Mouse (Mus musculus) cerebellum, adult 2 months (tissue): Measurements from ENCODE around the gene Aanat. TPM values are rescaled to one million over a fixed set of nuclear protein-coding genes. Genes with fewer than 3 reads are reported as not detected.

Experiments
- DNase-seq, 2 experiments: peaks; one replicate each; pipeline ENCODE4 v3.0.0; 2021
- H3K27ac ChIP-seq: fragments of 200-500 bp; 2 replicates; pipeline ENCODE4 v1.5.1; 2012; ENCODE audit warnings: low read length, control low read depth, inconsistent platforms; ENCODE audit not compliant: insufficient read depth
- H3K27me3 ChIP-seq: fragments of 200-500 bp; 2 replicates; pipeline ENCODE4 v1.6.1; 2012; ENCODE audit warnings: inconsistent platforms, mild to moderate bottlenecking, low read length, moderate library complexity; ENCODE audit not compliant: control insufficient read depth, insufficient read depth
- H3K4me1 ChIP-seq: fragments of 200-500 bp; 2 replicates; pipeline ENCODE4 v1.6.1; 2011; ENCODE audit warnings: low read length; ENCODE audit not compliant: control insufficient read depth, insufficient read depth
- H3K4me3 ChIP-seq: fragments of 200-500 bp; replicated peaks from 2 replicates; pipeline ENCODE3; 2011; ENCODE audit warnings: mild to moderate bottlenecking, low read depth, low read length, control low read depth; ENCODE audit not compliant: insufficient read depth
- CTCF ChIP-seq: fragments of 200-500 bp; IDR thresholded peaks from 2 replicates; pipeline ENCODE4 v1.5.1; 2011; ENCODE audit warnings: low read depth, mild to moderate bottlenecking, control low read depth, low read length, moderate library complexity, borderline replicate concordance; ENCODE audit not compliant: insufficient read depth
- POLR2A ChIP-seq: fragments of 200-500 bp; IDR thresholded peaks from 2 replicates; pipeline ENCODE4 v1.6.1; 2011; ENCODE audit warnings: low read length, control low read depth, borderline replicate concordance; ENCODE audit not compliant: insufficient read depth
- WGBS: fragments of 180-500 bp; shearing (Covaris S2); methylation state at CpG from one replicate; pipeline ENCODE4 v1.1.7; 2018; 5-methylcytosine and 5-hydroxymethylcytosine counted together
- polyA plus RNA-seq: library from polyadenylated mRNA; depleted of rRNA; stranded (reverse); fragments of >200 nt; gene quantifications from 2 replicates; pipeline ENCODE4 v1.2.3, GENCODE M21; 2012; rRNA removed

The Aanat gene
- 1.2 and 1.3 TPM in 2 replicates for polyA plus RNA-seq

DNA sequence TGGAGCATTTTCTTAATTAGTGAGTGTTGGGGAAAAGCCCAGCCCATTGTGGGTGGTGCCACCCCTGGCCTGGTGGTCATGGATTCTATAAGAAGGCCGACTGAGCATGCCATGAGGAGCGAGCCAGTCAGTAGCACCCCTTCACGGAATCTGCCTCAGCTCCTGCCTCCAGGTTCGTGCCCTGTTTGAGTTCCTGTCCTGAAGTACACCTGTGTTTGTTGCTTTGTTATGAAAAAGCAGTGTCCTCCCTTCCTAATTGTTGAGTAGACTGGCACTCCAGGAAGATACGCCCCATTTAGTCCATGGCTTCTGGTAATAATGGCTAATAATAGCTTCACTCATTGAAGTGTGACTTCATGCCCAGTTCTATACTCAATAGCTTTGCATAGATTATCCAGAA is at the start of gene Aanat:
Gene Aanat, plus strand, starts transcription at position 123 of the 400 bp plus-strand sequence.
- TF ChIP-seq POLR2A (no peak), CTCF (no peak)
- no peaks in the 10 kb centered on the region for H3K27me3 ChIP-seq
- H3K27ac ChIP-seq: no peak within 1 kb of the TSS
- WGBS: 78% methylated on average over 5 of the region's 5 CpGs
- no peak for DNase-seq
- H3K4me3 ChIP-seq: no peak within 1 kb of the TSS
- H3K4me1 ChIP-seq: peaks cover 4% of the 10 kb centered on the region; the same call in 1 of the 2 replicates

DNA sequence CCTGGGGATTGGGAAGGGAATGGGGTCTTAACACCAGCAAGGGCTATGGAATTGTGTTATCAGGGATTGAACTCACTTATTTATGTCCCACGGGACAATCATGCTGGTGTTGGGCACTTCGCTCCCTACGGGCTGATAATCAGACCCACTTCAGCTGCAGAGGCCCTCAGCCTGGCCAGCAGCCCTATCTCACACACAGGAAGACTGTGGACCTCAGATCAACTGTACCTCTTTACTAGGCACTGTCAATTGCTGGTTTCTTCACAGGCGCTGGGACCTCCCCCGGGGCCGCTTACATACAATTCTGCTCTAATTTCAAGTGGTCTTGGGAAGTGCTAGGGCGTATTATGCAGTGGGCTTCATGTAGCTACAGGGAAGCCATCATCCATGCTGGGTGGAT is 49.5 kb upstream of the Aanat start:
- no peak for TF ChIP-seq POLR2A
- no peak for TF ChIP-seq CTCF
- H3K4me3 ChIP-seq: no peak overlapping the region
- H3K27ac ChIP-seq: no peak overlapping the region
- peaks cover 4% of the 10 kb centered on the region; the same call in 1 of the 2 replicates for H3K4me1 ChIP-seq
- H3K27me3 ChIP-seq: peaks cover 4% of the 10 kb centered on the region; the same call in 1 of the 2 replicates
- 92% methylated on average over 7 of the region's 7 CpGs for WGBS
- no peak for DNase-seq

DNA sequence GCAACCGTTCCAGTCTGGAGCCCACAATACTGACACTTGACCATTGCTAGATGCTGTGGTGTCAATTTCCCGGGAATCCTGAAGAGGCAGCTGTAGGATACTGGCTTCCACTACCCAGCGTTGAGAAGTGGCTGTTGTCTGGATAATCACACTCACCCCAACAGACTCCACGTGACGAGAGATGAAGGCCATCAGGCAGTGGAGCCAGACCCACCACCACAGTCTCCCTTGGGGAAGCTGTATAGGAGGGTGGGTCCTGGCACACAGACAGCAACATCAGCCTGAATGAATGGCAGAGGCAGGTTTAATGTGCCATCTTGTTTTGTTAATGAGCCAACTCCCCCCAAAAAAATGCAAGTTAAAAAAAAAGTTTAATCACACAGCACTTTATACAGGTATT is 48.8 kb upstream of the Aanat start:
- Histone ChIP-seq H3K4me1 (peaks cover 1% of the 10 kb centered on the region; the same call in 1 of the 2 replicates), H3K4me3 (no peak overlapping the region), H3K27me3 (peaks cover 4% of the 10 kb centered on the region; the same call in 1 of the 2 replicates), H3K27ac (no peak overlapping the region)
- DNase-seq: no peak
- 56% methylated on average over 5 of the region's 5 CpGs for WGBS
- TF ChIP-seq POLR2A (no peak), CTCF (no peak)

GRCm38 (mm10) chr11:116538142-116538735 is 48.0 kb upstream of the Aanat start:
- 80% methylated on average over 12 of the region's 12 CpGs for WGBS
- H3K27ac ChIP-seq: no peak overlapping the region

DNA sequence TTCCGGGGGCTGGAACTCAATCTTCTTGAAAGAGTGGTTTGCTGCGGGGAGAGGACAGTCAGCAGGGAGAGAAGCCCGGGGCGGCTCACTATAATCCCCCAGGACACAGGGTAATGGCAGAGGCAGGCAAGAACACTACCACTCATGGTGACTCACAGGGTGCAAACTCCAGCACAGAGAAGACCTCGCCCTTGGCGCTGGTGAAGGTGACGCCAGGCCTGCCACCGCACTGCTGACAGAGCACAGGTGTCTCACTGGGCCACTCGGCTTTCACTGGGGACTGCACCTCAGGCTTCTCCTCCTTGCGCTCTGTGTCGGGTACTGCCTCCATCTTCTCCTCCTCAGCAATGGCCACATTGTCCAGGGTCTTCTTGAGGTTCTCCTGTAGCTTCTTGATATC is 45.0 kb upstream of the Aanat start:
- TF ChIP-seq CTCF (no peak), POLR2A (no peak)
- Histone ChIP-seq H3K4me1 (peaks cover under 1% of the 10 kb centered on the region; the same call in 1 of the 2 replicates), H3K4me3 (no peak overlapping the region), H3K27me3 (no peaks in the 10 kb centered on the region), H3K27ac (no peak overlapping the region)
- DNase-seq: no peak
- WGBS: 96% methylated on average over 11 of the region's 11 CpGs

More at GRCm38 (mm10) chr11:116538142-116538735, 48.0 kb upstream of the Aanat start:
- TF ChIP-seq POLR2A (no peak), CTCF (no peak)
- H3K4me3 ChIP-seq: no peak overlapping the region
- H3K27me3 ChIP-seq: peaks cover 1% of the 10 kb centered on the region; the same call in 1 of the 2 replicates
- no peak for DNase-seq
- no peaks in the 10 kb centered on the region for H3K4me1 ChIP-seq

DNA sequence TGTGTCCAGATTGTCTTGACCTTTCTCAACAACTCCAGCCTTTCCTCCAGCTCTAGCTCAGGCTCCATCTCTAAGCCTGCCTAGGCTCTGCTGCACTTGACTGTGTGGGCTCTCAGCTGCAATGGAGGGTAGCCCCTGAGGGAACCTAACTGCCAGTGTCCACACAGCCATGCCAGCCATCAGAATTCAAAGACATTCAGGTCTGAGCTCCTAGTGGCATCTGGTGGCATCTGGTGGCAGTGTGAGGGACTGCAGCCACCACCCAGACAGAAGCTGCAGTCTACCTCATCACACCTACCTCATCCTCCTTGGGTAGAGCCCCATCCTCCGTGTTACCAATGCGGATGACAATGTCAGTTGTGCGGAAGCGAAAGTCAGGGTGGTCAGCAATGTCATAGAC is 43.1 kb upstream of the Aanat start:
- no peak overlapping the region for H3K27ac ChIP-seq
- TF ChIP-seq CTCF (peak; percentile 70), POLR2A (no peak)
- H3K4me3 ChIP-seq: no peak overlapping the region
- WGBS: 84% methylated on average over 4 of the region's 4 CpGs
- DNase-seq: peak in 1 of 2 experiments; percentile 33
- no peaks in the 10 kb centered on the region for H3K27me3 ChIP-seq
- peaks cover 17% of the 10 kb centered on the region for H3K4me1 ChIP-seq

GRCm38 (mm10) chr11:116547296-116548060 is 38.8 kb upstream of the Aanat start:
- Histone ChIP-seq H3K27ac (no peak overlapping the region), H3K4me3 (no peak overlapping the region), H3K27me3 (no peaks in the 10 kb centered on the region), H3K4me1 (peaks cover 49% of the 10 kb centered on the region)
- no peak for TF ChIP-seq CTCF
- no peak for TF ChIP-seq POLR2A
- WGBS: 22% methylated on average over 17 of the region's 17 CpGs
- peak; percentile 45 to 63 for DNase-seq

DNA sequence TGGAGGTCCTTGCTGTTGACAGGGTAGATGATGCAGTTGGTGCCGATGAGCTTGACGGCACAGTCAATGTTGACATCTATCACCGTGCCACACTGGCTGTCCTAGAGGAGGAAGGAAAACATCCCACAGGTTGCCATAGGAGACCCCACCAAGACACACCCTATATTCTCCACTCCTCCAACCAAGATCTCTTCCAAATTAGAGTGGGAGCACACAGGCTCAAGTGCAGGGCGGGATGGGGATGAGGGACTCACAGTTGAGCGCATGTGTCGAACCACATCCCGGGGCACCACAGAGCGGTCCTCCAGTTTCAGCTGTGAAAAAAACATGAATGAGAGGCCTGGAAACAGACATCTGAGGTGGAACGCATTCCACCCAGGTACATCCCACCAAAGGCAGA is 37.5 kb upstream of the Aanat start:
- no peak for DNase-seq
- 97% methylated on average over 9 of the region's 9 CpGs for WGBS
- H3K4me1 ChIP-seq: peaks cover 56% of the 10 kb centered on the region
- TF ChIP-seq CTCF: no peak
- no peak for TF ChIP-seq POLR2A
- H3K27me3 ChIP-seq: no peaks in the 10 kb centered on the region
- H3K4me3 ChIP-seq: no peak overlapping the region
- no peak overlapping the region for H3K27ac ChIP-seq
